29 mouse cellular contexts compared by ENCODE assay signal in genomic region chr5:146607816-146608215, GRCm38 (mm10). TPM values are rescaled to one million over a fixed set of nuclear protein-coding genes. Genes with fewer than 3 reads are reported as not detected.
DNase-seq lines count a peak whose midpoint lies in the region; ATAC-seq and TF ChIP-seq lines count a peak whose summit lies in the region.
"Had no signal": no experiment of that assay in that cellular context is flagged by ENCODE, and none has a peak within 500 bp of the region (broad histone marks: within the 10 kb centered on the region; RNA-seq: fewer than 3 reads in every experiment).

No protein-coding gene starts in this region.

- no peak; the same call in 1 of the 2 replicates for TF ChIP-seq RAD21 in CH12.LX (IDR thresholded peaks at IDR 0.05; ENCODE audit: low read depth, low read length)

- in situ Hi-C loops in CH12.LX (cut with MboI; ENCODE audit: low pct_ligation_motif_present, low pct_unique_long_range_greater_than_20kb, low sequenced_read_pairs): no loop called here

- intact Hi-C loops in heart, postnatal 36 days (cut with DNase I): no loop called here

- dilution Hi-C loops in CH12.LX (cut with MboI; ENCODE audit: extremely low pct_ligation_motif_present, extremely low pct_unique_long_range_greater_than_20kb, low sequenced_read_pairs): no loop called here

- no peaks in the 10 kb centered on the region for H3K27me3 ChIP-seq in forebrain, embryonic 10.5 days (ENCODE audit: poor library complexity, severe bottlenecking)
- H3K27me3 ChIP-seq in forebrain, embryonic 16.5 days (replicated peaks; ENCODE audit: control insufficient read depth, insufficient read depth, low read length): no peaks in the 10 kb centered on the region
- H3K27me3 ChIP-seq in CH12.LX (replicated peaks): no peaks in the 10 kb centered on the region
- no peaks in the 10 kb centered on the region for H3K27me3 ChIP-seq in splenic B cell, adult 2 months (ENCODE audit: control insufficient read depth, insufficient read depth, low read length, poor library complexity, severe bottlenecking)
- no peaks in the 10 kb centered on the region for H3K27me3 ChIP-seq in liver, postnatal 0 days (ENCODE audit: insufficient read depth, low read length)

- peak overlapping the region; percentile 21 for H3K27ac ChIP-seq in forebrain, embryonic 10.5 days
- no peak overlapping the region for H3K27ac ChIP-seq in forebrain, embryonic 16.5 days (ENCODE audit: low read length)
- peak overlapping the region; percentile 53; the same call in 1 of the 2 replicates for H3K27ac ChIP-seq in CH12.LX (ENCODE audit: insufficient read depth, low read depth)
- no peak overlapping the region for H3K27ac ChIP-seq in liver, postnatal 0 days (ENCODE audit: low read depth)

- no peak for TF ChIP-seq CTCF in CH12.LX (conservative IDR thresholded peaks at IDR 0.05 in 1 of 2, IDR thresholded peaks at IDR 0.05 in 1 of 2; ENCODE audit: low read depth in 2 of 2, low read length in 2 of 2)
- no peak for TF ChIP-seq CTCF in liver, postnatal 0 days (IDR thresholded peaks at IDR 0.05; ENCODE audit: low read depth)

- ATAC-seq in forebrain, embryonic 16.5 days: no peak
- ATAC-seq in liver, postnatal 0 days: no peak
- ATAC-seq: activated CD4-positive, CD25-positive, alpha-beta regulatory T cell, adult 4 months; CD4-positive, CD25-positive, alpha-beta regulatory T cell, adult 4 months; Patski had no signal

- TF ChIP-seq POLR2A in CH12.LX (IDR thresholded peaks at IDR 0.05; ENCODE audit: low read depth, low read length): no peak

- H3K79me2 ChIP-seq in CH12.LX (replicated peaks; ENCODE audit: control insufficient read depth, extremely low read depth, insufficient read depth, poor library complexity, severe bottlenecking): no peaks in the 10 kb centered on the region

- WGBS in forebrain, embryonic 10.5 days: 83% methylated on average over 5 of the region's 5 CpGs
- 78% methylated on average over 5 of the region's 5 CpGs for WGBS in forebrain, embryonic 16.5 days
- WGBS in liver, postnatal 0 days (ENCODE audit: insufficient replicate concordance): 66% methylated on average over 5 of the region's 5 CpGs

- H3K4me2 ChIP-seq in forebrain, embryonic 16.5 days (ENCODE audit: low read length): no peak overlapping the region
- H3K4me2 ChIP-seq in CH12.LX (ENCODE audit: insufficient read depth, low read depth, poor library complexity, severe bottlenecking): no peak overlapping the region; the same call in 1 of the 2 replicates
- H3K4me2 ChIP-seq in liver, postnatal 0 days (ENCODE audit: low read depth, low read length): no peak overlapping the region

- no peak overlapping the region for H3K9ac ChIP-seq in forebrain, embryonic 16.5 days (replicated peaks; ENCODE audit: low read depth, low read length)
- no peak overlapping the region for H3K9ac ChIP-seq in CH12.LX (ENCODE audit: insufficient read depth, low read depth)
- no peak overlapping the region for H3K9ac ChIP-seq in liver, postnatal 0 days (replicated peaks)

- peak; percentile 83 for TF ChIP-seq EP300 in CH12.LX (IDR thresholded peaks at IDR 0.05; ENCODE audit: low read length)
- no peak for TF ChIP-seq EP300 in liver, postnatal 0 days (IDR thresholded peaks at IDR 0.05; ENCODE audit: low read depth)

- H3K36me3 ChIP-seq in forebrain, embryonic 10.5 days (replicated peaks): no peaks in the 10 kb centered on the region
- H3K36me3 ChIP-seq in forebrain, embryonic 16.5 days (ENCODE audit: control insufficient read depth, insufficient read depth): no peaks in the 10 kb centered on the region
- H3K36me3 ChIP-seq in CH12.LX (replicated peaks in 1 of 2; ENCODE audit: control insufficient read depth in 1 of 2, insufficient read depth in 1 of 2, low read length in 1 of 2): no peaks in the 10 kb centered on the region
- H3K36me3 ChIP-seq in splenic B cell, adult 2 months (ENCODE audit: control insufficient read depth, insufficient read depth, low read length, poor library complexity, severe bottlenecking): no peaks in the 10 kb centered on the region
- no peaks in the 10 kb centered on the region for H3K36me3 ChIP-seq in liver, postnatal 0 days (replicated peaks; ENCODE audit: insufficient read depth, low read length)
- H3K36me3 ChIP-seq: G1E had no signal

- peaks cover 35% of the 10 kb centered on the region for H3K4me1 ChIP-seq in forebrain, embryonic 10.5 days
- H3K4me1 ChIP-seq in forebrain, embryonic 16.5 days (replicated peaks; ENCODE audit: control insufficient read depth, insufficient read depth, low read length): no peaks in the 10 kb centered on the region
- peaks cover 16 to 56% of the 10 kb centered on the region in 2 experiments for H3K4me1 ChIP-seq in CH12.LX (ENCODE audit: control insufficient read depth in 1 of 2, insufficient read depth in 2 of 2)
- H3K4me1 ChIP-seq in liver, postnatal 0 days (ENCODE audit: insufficient read depth): no peaks in the 10 kb centered on the region

- no peak overlapping the region for H3K4me3 ChIP-seq in forebrain, embryonic 10.5 days
- H3K4me3 ChIP-seq in forebrain, embryonic 16.5 days (replicated peaks; ENCODE audit: low read length): no peak overlapping the region
- no peak overlapping the region for H3K4me3 ChIP-seq in CH12.LX (replicated peaks in 1 of 3; ENCODE audit: low read depth in 2 of 3, low read length in 2 of 3, poor library complexity in 1 of 3)
- no peak overlapping the region for H3K4me3 ChIP-seq in liver, postnatal 0 days (ENCODE audit: low read depth, low read length)

- H3K9me3 ChIP-seq in forebrain, embryonic 10.5 days: no peaks in the 10 kb centered on the region
- no peaks in the 10 kb centered on the region for H3K9me3 ChIP-seq in forebrain, embryonic 16.5 days (ENCODE audit: control insufficient read depth, low read length)
- no peaks in the 10 kb centered on the region for H3K9me3 ChIP-seq in CH12.LX (replicated peaks; ENCODE audit: low read length)
- H3K9me3 ChIP-seq in liver, postnatal 0 days (ENCODE audit: low read length): no peaks in the 10 kb centered on the region
- H3K9me3 ChIP-seq: G1E had no signal

- no peak for DNase-seq in forebrain, embryonic 10.5 days (ENCODE audit: extremely low spot score, low spot score)
- DNase-seq in A20 (ENCODE audit: low read depth, low spot score) (peak; percentile 92), CH12.LX (ENCODE audit: extremely low read depth) (peak; percentile 84)
- DNase-seq in splenic B cell, adult 2 months (ENCODE audit: low read depth, low spot score): peak; percentile 16
- no peak for DNase-seq in liver, postnatal 0 days
- no peak for DNase-seq in heart, postnatal 36 days
- no peak for DNase-seq in urinary bladder, postnatal 10 days (ENCODE audit: low spot score)
- DNase-seq: adrenal gland, adult 2 months; adrenal gland, adult 8-10 months; adrenal gland, postnatal 10 days; adrenal gland, postnatal 14 days; adrenal gland, postnatal 25 days; adrenal gland, postnatal 36 days; B cell, adult 2 months; cerebellum, adult 11 months; cerebellum, adult 11-12 months; cerebellum, adult 18-20 months; cerebellum, adult 2 months had no signal

TF ChIP-seq in CH12.LX, 34 proteins besides CTCF, POLR2A, EP300 and RAD21 (continues in another document):
- TF ChIP-seq ZNF384 (IDR thresholded peaks at IDR 0.05; ENCODE audit: low read depth, low read length) (no peak), MAX (IDR thresholded peaks at IDR 0.05; ENCODE audit: low read length) (peak; percentile 89), TBP (conservative IDR thresholded peaks at IDR 0.05; ENCODE audit: low read depth, low read length) (0 out of 2 replicates have a peak, but pooled peaks have one; percentile 29), JUN (IDR thresholded peaks at IDR 0.05; ENCODE audit: insufficient read depth, low read depth, low read length) (no peak), MYC (IDR thresholded peaks at IDR 0.05; ENCODE audit: low read depth, low read length) (peak; percentile 92), GABPA (IDR thresholded peaks at IDR 0.05; ENCODE audit: insufficient replicate concordance, low read depth, low read length) (no peak), ZKSCAN1 (IDR thresholded peaks at IDR 0.05; ENCODE audit: borderline replicate concordance, low read depth, low read length) (no peak), RCOR1 (conservative IDR thresholded peaks at IDR 0.05; ENCODE audit: low read depth, low read length) (no peak), PAX5 (IDR thresholded peaks at IDR 0.05; ENCODE audit: low read length) (no peak), UBTF (IDR thresholded peaks at IDR 0.05; ENCODE audit: low read depth, low read length) (no peak), MAFK (IDR thresholded peaks at IDR 0.05; ENCODE audit: insufficient replicate concordance, low read length) (no peak), MXI1 (IDR thresholded peaks at IDR 0.05; ENCODE audit: low read depth, low read length) (peak; percentile 57; the same call in 1 of the 2 replicates), SIN3A (IDR thresholded peaks at IDR 0.05; ENCODE audit: low read length) (0 out of 2 replicates have a peak, but pooled peaks have one; percentile 19), HCFC1 (IDR thresholded peaks at IDR 0.05; ENCODE audit: low read depth, low read length) (0 out of 2 replicates have a peak, but pooled peaks have one; percentile 29), BHLHE40 (IDR thresholded peaks at IDR 0.05; ENCODE audit: low read depth, low read length) (peak; percentile 84), NRF1 (IDR thresholded peaks at IDR 0.05; ENCODE audit: low read depth, low read length) (no peak), CHD1 (IDR thresholded peaks at IDR 0.05; ENCODE audit: low read depth, low read length) (no peak), USF1 (IDR thresholded peaks at IDR 0.05; ENCODE audit: low read depth, low read length) (no peak), POLR2AphosphoS2 (IDR thresholded peaks at IDR 0.05; ENCODE audit: low read depth, low read length) (no peak), NELFE (IDR thresholded peaks at IDR 0.05; ENCODE audit: low read depth, low read length) (no peak)

RNA-seq across cellular contexts. Expression of gene Gpr12, which starts 22.8 kb away (rescaled TPM):
- polyA plus RNA-seq in forebrain, embryonic 10.5 days (2016; fragmentation: Nextera tagmentation; extraction: Ambion mirVana): 0.07 and 0.15 TPM in 2 replicates
- polyA plus RNA-seq in forebrain, embryonic 16.5 days (2015; fragmentation: Nextera tagmentation; extraction: Ambion mirVana): 37.0 and 42.5 TPM in 2 replicates
- total RNA-seq in CH12.LX (2012; rRNA removed) (not detected in 2 replicates), CH12.LX (2014; rRNA removed) (not detected in 2 replicates)
- not detected in 2 replicates for polyA plus RNA-seq in CH12.LX (2012; ENCODE audit: insufficient read length, low read depth)
- polyA plus RNA-seq in liver, postnatal 0 days (2015; fragmentation: Nextera tagmentation; extraction: Ambion mirVana): 0.26 and 0.41 TPM in 2 replicates
- not detected for total RNA-seq in heart, postnatal 36 days (2021)
- total RNA-seq: adrenal gland, adult 2 months; adrenal gland, postnatal 25 days; adrenal gland, postnatal 36 days; ES-E14; MEL had no signal
- polyA plus RNA-seq: activated CD4-positive, CD25-positive, alpha-beta regulatory T cell, adult 4 months; adrenal gland, adult 2 months; C2C12; CD4-positive, CD25-positive, alpha-beta regulatory T cell, adult 4 months; G1E had no signal

RNA-seq across cellular contexts. Expression of gene Gm3415, which starts 51.9 kb away (rescaled TPM):
- not detected in 2 replicates for polyA plus RNA-seq in forebrain, embryonic 10.5 days (2016; fragmentation: Nextera tagmentation; extraction: Ambion mirVana)
- not detected in 2 replicates for polyA plus RNA-seq in forebrain, embryonic 16.5 days (2015; fragmentation: Nextera tagmentation; extraction: Ambion mirVana)
- total RNA-seq in CH12.LX (2012; rRNA removed) (not detected in 2 replicates), CH12.LX (2014; rRNA removed) (not detected in 2 replicates)
- not detected in 2 replicates for polyA plus RNA-seq in CH12.LX (2012; ENCODE audit: insufficient read length, low read depth)
- polyA plus RNA-seq in liver, postnatal 0 days (2015; fragmentation: Nextera tagmentation; extraction: Ambion mirVana): not detected in 2 replicates
- not detected for total RNA-seq in heart, postnatal 36 days (2021)
- total RNA-seq: adrenal gland, adult 18-20 months; adrenal gland, adult 2 months; adrenal gland, adult 8-10 months; adrenal gland, postnatal 10 days; adrenal gland, postnatal 14 days; adrenal gland, postnatal 25 days; adrenal gland, postnatal 36 days; adrenal gland, postnatal 4 days; ES-E14; MEL had no signal
- polyA plus RNA-seq: activated CD4-positive, CD25-positive, alpha-beta regulatory T cell, adult 4 months; adrenal gland, adult 2 months; brain, embryonic 14.5 days; C2C12; CD4-positive, CD25-positive, alpha-beta regulatory T cell, adult 4 months; cerebellum, adult 2 months; G1E; Patski had no signal

Comparison
In these comparisons a context has a peak if more than half of its experiments do, and no peak if none do; other contexts are left out.
1. H3K27ac ChIP-seq: peak in forebrain, embryonic 10.5 days (single experiment) and CH12.LX (single experiment); none in forebrain, embryonic 16.5 days (single experiment) and liver, postnatal 0 days (single experiment).
2. RNA of gene Gpr12, which starts 22.8 kb away (polyA plus RNA-seq): 37.0 to 42.5 TPM in forebrain, embryonic 16.5 days; 0.26 to 0.41 TPM in liver, postnatal 0 days, 0.07 to 0.15 TPM in forebrain, embryonic 10.5 days and not detected in CH12.LX; every median in the first group is over 10 times any median in the second.
3. DNase-seq: peak in A20 (single experiment), CH12.LX (single experiment) and splenic B cell, adult 2 months (single experiment); none in forebrain, embryonic 10.5 days (single experiment), liver, postnatal 0 days (single experiment), heart, postnatal 36 days (0 of 2) and urinary bladder, postnatal 10 days (single experiment).